Mouse (Mus musculus) kidney, adult 8-10 months (tissue): Measurements from ENCODE around the gene Srd5a1.
"Not testable (repeated sequence)": the region's sequence is repeated elsewhere in the genome, so short reads cannot be mapped to it uniquely, and the experiment has no call there.

ENCODE experiments used
- DNase-seq, 2 experiments: peaks; one replicate each; pipeline ENCODE4 v3.0.0; 2022

Gene Srd5a1

DNA sequence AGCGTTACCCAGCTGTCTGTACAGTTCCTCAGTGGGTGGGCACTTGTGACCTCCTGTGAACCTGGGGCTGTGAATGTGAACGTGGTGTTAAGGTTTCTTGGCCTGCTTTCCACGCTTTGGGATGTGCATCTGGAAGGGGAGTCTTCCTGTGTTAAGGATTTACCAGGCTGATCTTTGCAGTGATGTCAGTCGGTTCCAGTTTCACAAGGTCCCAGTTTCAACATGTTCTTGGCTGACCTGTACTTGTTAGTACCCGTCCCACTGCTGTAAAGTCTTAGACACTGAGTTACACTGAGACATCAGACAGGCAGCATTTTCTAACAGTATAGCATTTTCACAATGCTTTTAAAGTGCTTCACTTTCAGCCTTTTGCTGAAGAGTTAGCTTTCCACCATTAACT is 12.6 kb upstream of the Srd5a1 start:
- no peak for DNase-seq

GRCm38 (mm10) chr13:69616716-69617115 is 5.5 kb upstream of the Srd5a1 start:
- DNase-seq, result no peak

GRCm38 (mm10) chr13:69612175-69612544 is 918 bp upstream of the Srd5a1 start:
- peak in 1 of 2 experiments; percentile 23 for DNase-seq

DNA sequence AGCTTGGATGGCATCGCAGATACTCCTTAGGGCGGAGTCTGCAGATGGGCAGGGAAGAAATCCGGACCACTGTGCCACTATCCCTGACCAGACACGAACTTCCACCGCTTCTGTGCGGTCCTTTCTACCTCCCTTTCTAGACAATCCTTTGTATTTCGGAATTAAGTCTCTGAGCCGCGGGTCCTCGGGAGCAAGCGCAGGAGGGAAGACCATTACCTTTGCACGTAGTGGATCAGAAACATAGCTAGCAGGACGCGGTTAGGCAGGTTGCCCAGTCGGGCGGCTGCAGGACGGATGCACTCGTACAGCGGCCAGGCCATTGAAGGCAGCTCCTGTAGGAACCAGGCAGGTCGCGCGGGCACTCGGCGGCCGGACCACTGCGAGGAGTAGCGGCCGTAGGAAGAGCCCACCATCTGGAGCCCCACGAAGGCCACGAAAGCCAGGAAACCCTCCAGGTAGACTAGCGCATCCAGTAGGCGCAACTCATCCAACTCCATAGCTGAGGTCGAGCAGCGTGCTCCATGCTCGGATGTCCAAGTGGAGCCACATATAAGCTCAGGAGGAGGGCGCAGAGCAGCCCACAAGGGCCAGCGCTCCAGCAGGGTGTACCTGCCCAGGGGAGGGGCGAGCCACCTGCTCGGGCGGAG is 368 bp downstream of the Srd5a1 start:
- DNase-seq, result peak; percentile 41 to 58

- no peak for DNase-seq
These were observed 2.5 kb downstream of the Srd5a1 start for GRCm38 (mm10) chr13:69608734-69609133.

GRCm38 (mm10) chr13:69604670-69605069 is 6.6 kb downstream of the Srd5a1 start:
- no peak for DNase-seq

GRCm38 (mm10) chr13:69601321-69601720 is 9.9 kb downstream of the Srd5a1 start:
- DNase-seq, result no peak

DNA sequence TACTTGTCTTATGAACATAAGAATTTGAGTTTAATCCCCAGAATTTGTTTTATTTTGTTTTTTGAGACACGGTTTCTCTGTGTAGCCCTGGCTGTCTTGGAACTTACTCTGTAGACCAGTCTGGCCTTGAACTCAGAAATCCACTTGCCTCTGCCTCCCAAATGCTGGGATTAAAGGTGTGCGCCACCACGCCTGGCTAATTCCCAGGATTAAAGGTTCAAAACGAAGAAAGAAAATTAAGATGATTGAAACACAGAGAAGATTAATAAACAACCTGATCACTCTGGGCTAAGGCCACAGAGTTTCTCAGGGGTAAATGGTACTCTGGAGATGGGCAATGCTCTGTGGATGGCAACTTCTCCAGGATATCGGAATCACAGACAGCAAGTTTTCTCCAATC is 10.4 kb downstream of the Srd5a1 start:
- DNase-seq, result not testable (repeated sequence)

GRCm38 (mm10) chr13:69598867-69599266 is 12.4 kb downstream of the Srd5a1 start:
- DNase-seq, result no peak

DNA sequence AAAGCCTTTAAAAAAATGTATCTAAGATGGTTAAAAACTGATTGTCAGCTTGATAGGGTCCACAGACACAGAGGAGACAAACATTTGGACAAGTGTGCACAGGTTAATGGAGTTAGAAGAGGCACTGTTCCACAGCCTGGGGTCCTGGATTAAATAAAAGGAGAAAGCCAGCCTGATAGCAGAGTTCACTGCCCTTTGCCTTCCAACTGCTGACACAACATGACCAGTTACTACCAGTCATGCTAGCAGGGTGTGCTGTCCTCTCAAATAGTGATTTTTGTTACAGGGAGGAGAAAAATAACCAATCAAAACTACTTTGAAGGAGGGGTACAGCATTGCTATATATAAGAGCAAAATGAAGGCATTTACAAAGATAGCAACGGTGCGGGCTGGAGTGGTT is 14.7 kb downstream of the Srd5a1 start:
- no peak for DNase-seq

DNA sequence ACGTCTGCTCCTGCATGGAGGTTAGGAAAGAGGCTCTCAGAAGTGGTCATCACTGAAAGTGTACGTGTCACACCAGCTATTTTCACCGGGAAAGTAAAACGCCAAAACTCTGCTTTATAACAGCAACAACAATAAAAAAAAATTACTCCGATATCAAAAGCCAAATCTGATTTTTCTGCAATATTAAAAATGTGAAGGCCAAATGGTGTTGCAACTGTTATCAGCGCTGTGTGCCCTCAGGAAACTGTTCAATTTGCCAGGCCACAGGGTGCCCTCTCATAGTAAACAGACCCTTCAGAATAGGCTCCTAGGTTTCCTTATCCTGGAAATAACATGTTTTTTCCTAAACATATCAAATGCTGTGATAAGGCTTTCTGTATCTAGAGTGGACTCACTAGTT is 15.3 kb downstream of the Srd5a1 start:
- no peak for DNase-seq

DNA sequence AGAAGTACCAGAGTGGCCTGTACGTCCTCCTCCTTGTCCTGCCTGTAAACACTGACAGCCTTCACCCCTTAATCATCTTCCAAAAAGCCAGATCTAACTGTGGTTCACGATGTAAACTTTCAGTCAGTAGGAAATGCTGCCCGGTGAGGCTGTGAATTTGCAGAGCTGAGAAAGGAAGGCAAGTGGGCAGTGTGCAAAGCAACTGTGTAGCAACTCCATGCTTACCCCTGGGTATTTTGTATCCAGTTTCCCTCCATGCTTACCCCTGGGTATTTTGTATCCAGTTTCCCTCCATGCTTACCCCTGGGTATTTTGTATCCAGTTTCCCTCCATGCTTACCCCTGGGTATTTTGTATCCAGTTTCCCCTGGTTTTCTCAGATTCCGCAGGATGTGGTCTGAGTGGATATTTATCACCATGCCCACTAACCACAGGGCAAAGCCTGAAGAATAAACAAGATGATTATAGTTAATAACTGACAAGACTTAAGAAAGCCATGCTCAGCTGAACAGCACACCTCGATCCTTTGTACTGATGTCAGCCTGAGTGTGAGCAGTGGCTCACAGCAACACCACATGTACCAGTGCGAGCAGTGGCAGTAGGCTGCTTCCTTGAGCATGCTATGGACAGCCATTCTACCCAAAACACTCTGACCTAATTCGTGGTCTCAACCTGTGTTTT is 16.5 kb downstream of the Srd5a1 start:
- peak in 1 of 2 experiments; percentile 40 for DNase-seq

DNA sequence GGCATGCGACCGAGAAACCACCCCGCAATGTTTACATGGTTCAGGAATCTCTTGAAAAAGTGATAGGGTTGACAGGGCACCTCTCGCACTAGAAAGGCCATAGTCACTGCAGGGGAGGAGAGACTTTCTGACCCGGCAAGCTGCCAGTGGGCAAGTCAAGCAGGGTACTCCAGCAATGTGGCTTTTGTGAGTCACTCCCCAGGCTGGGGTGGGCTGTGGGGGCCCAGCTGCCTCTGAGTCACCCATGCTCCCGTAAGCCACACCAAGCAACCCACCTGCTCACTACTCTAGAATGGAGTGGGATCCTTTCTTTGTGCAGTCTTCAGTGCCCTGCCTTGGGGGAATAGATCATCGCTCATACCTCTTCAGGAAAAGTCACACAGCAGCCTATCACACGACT is 17.8 kb downstream of the Srd5a1 start:
- no peak for DNase-seq

GRCm38 (mm10) chr13:69592226-69592625 is 19.0 kb downstream of the Srd5a1 start:
- DNase-seq, result no peak

DNA sequence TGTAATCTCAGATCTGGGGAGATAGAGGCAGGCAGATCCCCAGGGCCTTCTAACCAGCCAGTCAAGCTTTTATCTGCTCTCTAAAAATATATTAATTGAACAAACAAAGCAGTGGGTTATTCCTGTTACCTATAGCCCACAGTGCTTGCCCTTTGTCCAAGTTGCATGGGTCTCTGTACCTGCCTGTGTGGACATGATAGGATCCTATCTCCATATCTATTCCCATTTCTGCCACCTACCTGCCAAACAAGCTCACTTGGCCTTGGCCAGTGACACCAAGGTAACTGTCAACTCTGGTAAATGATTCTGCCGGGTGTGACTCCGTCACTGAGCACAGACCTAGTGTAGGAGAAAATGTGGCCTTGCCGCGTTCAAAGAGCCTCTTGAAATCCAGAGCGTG is 19.9 kb downstream of the Srd5a1 start:
- DNase-seq, result no peak

DNA sequence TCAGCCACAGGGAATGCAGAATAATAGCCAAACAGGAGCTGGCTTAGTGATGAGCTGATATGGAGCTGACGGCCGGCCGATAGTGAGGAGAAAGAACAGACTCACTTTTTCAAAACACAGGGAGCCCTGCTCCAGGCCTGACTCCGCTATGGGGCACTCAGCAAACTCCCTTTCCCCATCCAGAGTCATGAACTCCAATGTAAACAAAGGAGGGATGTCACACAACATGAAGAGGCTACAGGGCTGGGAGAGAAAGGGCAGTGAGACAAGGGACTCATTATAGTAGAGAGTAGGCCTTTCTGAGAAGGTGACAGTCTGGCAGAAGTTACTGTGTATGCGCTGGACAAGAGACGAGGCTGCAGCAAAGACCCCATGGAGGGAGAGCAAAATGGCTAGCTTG is 23.0 kb downstream of the Srd5a1 start:
- DNase-seq, result no peak

GRCm38 (mm10) chr13:69587849-69588248 is 23.4 kb downstream of the Srd5a1 start:
- peak in 1 of 2 experiments; percentile 40 for DNase-seq

DNA sequence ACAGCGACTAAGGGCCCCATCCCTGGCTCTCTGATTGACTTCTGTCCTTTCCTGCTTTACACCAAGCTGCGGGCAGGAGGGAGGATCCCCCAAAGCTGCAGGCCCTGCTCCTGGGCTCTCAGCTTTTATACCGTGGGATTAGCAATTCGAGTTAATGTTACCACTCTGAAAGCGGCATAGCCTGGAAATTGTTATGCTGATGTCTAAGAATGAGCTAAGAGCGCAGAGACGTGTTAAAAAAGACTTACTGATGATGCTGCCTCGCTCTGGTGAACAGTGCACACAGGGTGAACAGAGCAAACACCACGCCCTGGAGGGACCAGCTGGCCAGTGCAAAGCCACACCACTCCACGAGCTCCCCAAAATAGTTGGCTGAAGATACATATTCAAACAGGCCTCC is 24.9 kb downstream of the Srd5a1 start:
- DNase-seq, result no peak

- peak in 1 of 2 experiments; percentile 43 for DNase-seq
These were observed 25.4 kb downstream of the Srd5a1 start for GRCm38 (mm10) chr13:69585828-69586227.

GRCm38 (mm10) chr13:69583591-69583990 is 27.7 kb downstream of the Srd5a1 start:
- no peak for DNase-seq

DNA sequence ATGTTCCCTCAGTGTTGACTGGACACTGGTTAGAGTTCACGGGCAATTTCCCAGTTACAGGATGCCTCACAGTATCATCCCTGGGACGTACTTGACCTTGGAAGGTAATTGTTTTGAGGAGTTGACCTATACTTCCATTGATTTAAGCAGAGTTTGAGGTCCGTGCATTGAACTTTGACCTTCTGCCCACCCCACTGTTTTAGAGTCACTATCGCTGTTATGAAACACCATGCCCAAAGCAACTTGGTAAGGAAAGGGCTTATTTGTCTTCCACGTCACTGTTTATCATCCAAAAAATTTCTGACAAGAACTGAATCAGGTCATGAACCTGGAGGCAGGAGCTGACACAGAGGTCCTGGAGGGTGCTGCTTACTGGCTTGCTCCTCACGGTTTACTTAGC is 28.8 kb downstream of the Srd5a1 start:
- DNase-seq, result no peak

- no peak for DNase-seq
These were observed 33.9 kb downstream of the Srd5a1 start for GRCm38 (mm10) chr13:69577181-69577834.

- DNase-seq, result no peak
These were observed 34.6 kb downstream of the Srd5a1 start for GRCm38 (mm10) chr13:69576676-69577075.

- peak in 1 of 2 experiments; percentile 55 for DNase-seq
These were observed 38.6 kb downstream of the Srd5a1 start for GRCm38 (mm10) chr13:69572594-69572993.
